Mouse (Mus musculus): ENCODE results near the gene Nrp1.

Nrp1 gene

DNA sequence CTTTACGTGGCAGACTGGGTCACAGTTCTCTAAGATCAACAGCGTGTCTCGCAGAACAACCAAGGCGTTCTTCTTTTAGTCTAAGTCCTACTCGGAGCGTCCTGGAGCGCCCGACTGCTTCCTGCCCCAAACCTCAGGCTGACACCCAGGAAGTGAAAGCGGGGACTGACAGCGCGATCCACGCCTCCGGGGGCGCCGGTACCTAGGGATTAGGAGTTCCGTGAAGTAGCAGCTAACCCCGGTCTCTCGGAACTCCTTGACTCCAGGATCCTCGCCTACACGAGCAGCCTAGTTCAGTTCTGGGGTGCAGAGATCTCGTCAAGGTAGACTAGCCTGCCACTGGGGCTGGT, at the start of gene Nrp1:
Gene Nrp1, plus strand, starts transcription at position 199 of the 350 bp plus-strand sequence.
- peak in 1 of 2 experiments; percentile 44 for DNase-seq

DNA sequence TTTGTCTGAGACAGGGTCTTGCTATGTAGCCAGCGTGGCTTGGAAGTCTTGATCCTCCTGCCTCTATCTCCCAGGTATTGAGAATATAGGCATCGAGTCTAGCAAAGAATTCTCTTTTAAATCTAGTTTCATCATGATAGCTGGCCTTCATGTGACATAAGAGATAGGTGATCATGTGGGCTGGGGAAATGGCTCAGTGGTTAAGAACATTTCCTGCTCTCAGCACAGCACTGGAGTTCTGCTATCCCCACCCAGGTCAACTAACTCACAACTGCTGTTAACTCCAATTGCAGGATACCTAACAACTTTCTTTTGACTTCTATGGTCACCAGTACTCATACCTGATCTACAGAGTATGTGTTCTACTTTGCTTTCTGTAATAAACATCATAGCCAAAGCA, 37.6 kb upstream of the Nrp1 start:
- DNase-seq: no peak

DNA sequence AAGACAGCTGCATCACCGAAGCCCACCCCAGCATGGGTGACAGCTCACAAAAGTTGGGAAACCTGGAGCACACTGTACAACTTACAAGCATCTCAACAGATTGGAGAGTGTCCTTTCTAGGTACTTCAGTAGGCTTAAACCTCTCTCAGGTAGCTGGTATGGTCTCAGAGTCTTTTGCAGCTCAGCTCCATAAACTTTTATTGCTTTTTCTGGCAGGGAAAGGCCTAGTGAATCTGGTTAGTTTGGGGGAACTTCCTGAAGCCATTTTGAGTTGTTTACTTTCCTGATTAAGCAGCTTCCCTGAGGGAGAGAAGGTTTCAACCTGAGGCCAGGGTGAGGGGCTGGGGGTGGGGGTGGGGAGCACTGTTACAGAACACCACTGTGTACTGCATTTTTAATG, 31.1 kb upstream of the Nrp1 start:
- no peak for DNase-seq

DNA sequence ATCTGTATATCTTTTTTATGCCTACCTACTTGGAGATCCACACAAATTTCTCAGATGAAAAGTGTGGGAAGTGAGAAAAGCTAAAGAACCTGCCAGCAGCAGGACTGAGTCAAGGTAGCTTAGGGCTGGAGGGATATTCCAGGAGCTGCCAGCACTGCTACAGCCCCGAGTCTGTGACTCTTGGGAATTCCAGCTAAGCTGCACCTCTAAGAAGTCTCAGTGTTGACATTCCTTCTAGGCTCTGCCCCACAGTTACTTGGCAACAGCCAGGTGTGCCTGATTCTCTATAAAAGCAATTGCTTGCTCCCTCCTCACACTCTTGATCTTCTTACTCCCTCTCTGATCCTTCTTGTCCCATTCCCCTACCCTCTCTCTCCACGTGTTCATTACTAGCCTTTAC, 30.5 kb upstream of the Nrp1 start:
- no peak for DNase-seq

DNA sequence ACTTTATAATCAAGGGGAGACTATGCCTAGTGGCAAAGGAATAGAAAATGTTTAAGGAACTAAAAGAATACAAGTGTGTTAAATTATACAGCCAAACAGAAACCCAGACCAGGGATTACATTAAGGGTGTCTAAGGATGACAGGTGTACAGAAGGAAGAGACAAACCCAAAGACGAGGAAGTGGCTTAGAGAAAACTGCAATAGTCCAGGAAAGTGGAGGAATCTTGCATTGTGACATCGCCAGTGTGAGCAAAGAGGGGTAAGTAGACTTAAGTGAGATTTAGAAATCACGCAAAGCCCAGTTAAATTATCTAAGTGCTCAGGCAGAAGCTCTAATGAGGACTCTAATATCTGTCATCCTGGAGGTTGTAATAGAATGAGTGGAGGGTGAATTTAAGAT, 28.9 kb upstream of the Nrp1 start:
- DNase-seq: no peak

DNA sequence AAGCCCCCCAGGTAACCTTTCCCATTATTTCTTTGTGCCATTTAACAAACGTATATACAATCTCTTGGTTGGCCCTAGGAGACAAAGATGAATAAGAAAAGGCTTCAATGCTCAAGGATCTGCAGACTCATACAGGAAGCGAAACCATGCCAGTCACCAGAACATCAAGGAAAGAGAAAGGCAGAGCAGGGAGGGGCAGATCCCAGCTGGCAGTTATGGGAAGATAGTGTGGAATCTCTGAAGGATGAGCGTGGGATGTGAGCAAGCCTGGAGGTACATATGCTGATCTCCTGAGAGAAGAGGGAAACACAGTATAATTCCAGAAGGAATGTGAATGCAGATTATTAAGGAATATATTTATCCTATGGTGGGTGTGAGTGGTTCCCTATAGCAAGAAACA, 22.4 kb upstream of the Nrp1 start:
- DNase-seq: no peak

DNA sequence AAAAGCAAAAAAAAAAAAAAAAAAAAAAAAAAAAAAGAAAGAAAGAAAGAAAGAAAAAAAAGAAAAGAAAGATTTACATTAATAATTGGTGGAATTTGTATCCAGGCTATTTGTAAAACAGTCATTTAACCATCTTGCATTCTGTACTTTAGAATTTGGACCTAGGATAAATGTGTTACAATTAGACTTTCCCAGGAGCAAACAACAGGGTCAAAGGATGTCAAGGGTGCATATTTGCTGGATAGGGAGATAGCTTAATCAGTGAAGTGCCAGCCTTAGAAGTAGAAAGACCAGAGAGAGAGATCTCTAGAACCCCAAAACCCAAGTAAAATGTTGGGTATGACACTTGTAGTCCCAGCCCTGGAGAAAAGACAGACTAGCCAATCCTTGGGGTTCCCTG, 19.5 kb upstream of the Nrp1 start:
- no peak for DNase-seq

DNA sequence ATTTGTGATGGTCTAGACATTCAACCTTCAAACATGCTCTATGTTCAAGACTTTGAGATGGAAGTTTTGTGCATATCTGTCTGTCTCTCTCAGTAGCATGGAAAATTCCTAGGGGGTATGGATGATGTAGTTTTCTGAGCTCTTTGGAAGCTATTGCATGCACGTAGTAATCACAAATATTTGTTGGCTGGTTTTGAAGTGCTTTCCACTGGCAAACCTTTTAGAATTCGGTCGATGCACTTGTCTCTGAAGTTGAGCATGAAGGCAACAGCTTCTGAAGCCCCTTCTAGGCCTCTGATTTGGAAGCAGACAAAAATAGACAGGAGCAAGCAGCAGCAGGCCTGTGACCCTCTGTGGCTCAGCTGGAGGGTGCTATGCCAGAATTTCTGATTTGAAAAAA, 18.9 kb upstream of the Nrp1 start:
- no peak for DNase-seq

DNA sequence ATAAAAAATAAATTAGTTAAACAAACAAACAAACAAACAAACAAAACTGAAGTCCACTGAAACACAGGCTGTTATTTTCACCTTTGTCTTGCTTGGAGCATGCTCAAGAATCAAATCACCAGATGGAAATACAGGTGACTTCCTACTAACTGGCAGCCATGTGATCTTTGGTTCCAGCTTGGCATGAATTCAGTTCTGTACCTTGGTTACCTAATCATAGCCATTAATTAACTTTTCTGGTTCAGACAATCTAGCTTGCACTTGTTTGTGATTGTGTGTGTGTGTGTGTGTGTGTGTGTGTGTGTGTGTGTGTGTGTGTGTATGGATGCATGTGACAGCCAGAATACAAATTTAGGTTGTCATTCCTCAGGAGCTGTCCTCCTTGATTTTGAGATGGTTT, 8.0 kb upstream of the Nrp1 start:
- DNase-seq: peak; percentile 20 to 46

DNA sequence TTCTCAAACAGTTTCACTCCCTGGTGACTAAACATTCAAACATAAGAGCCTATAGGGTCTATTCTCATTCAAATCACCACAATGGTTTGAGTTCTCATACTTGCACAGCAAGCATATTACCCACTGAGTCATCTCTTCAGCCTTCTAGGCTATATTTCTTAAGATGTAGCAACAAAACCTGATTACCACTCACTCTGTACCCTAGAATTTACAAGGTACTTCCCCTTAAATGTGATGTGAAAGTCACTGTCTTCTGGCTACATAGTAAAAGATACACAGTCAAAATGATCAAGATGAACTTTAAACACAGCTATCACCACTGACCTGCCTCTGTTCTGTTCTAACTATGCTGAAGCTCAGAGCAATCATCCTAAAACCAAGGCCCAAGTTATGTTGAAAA, 7.2 kb upstream of the Nrp1 start:
- no peak for DNase-seq

DNA sequence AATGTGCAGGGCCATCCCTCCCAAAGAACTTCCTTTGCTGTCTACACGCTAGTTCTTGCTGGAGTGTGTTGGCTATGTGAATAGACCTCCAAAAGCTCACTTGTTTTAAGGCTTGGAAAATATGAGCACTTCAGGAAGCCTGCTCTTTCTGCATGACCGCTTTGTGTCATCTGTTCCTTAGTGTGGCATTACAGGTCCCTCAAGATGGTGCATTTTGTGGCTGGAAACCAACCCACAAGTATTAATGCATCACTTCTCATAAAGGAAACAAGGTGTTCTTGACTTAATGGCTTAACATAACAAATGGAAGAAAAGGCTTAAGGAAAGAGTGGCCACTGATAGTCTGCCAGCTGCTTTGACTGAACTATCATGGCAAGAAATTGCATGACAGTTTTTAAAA, 5.6 kb upstream of the Nrp1 start:
- no peak for DNase-seq

DNA sequence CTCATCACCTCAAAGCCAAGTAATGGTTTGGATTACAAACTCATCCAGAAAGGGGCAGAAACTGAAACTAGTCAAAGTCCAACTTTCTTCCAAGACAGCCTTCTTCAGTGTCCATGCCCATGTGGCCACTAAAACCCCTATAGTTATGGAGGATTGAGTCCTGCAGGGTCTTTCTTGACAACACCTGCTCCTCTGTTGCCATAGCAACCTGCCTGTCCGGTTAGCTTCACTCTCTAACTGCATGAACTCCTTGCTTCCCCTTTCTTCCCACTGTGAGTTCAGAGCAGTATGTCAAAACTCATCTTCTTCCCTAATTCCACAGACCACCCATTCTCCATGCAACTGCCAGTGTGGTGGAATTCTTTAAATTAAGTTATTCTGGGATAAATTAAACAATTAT, 4.4 kb upstream of the Nrp1 start:
- no peak for DNase-seq

DNA sequence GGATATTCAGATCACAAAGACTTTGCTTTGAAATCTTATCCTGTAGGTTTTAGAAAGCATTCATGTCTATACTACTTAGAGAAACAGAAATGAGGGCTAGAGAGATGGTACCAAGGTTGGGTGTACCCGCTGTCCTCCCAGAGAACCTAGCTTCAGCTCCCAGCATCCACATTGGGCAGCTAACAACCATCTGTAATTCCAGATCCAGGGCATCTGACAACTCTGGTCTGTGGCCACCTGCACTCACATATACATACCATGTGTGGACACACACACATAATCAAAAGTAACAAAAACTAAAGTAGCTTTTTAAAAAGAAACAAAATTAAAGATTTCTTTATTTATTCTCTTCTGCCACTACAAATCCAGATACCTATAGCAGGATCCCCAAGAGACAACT, 3.3 kb upstream of the Nrp1 start:
- no peak for DNase-seq

DNA sequence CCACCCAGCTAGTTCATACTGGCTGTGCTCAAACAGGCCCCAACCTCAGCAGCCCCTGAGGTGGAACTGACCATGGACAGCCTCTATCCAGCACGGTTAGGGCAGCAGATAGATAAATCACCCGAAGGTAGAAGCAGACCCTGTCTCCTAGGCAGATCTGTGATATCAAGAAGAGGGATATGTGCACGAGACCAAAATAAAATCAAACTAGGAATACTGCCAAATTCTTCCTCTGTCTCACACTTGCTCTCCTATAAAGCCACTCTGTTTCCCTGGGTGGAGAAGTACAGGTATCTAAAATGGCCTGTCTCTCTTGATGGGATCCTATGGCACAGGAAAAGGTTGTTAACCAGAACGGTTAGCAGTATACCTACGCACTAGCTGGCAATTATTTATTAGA, 2.2 kb upstream of the Nrp1 start:
- no peak for DNase-seq

DNA sequence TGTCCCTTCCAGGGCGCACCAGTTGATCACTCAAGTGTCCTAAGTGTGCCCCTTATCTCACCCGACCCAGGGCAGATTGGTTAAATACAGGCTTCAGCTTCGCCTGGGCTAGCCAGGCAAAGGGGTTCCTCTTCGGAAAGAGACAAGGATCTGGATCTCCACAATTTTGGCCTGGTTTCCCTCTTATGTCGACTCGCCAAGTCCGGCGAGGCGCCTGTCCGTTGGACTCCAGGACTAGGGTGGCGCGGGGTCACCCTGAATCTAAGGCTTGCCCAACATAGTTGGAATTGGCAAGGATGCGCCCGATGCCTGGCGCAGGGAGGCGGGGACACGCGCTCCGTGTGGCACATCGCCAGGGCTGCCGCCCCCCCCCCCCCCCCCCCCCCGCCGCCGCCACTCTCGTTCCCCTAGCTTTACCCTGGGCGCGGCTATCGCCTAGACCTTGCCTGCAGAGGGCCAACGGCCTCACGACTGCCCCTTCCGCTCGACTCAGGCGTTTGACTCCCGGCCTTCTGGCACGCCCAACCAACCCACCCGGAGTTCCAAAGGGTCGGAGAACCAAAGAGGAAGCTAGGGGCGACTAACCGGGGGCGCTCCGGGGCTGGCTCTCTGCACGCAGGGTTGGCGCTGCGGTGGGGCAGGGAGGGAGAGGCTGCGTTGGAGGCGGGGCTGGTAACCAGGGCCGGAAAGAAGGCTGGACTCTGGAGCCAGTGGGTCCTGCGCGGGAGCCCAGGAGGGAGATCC, 1.4 kb upstream of the Nrp1 start:
- peak; percentile 77 for DNase-seq

DNA sequence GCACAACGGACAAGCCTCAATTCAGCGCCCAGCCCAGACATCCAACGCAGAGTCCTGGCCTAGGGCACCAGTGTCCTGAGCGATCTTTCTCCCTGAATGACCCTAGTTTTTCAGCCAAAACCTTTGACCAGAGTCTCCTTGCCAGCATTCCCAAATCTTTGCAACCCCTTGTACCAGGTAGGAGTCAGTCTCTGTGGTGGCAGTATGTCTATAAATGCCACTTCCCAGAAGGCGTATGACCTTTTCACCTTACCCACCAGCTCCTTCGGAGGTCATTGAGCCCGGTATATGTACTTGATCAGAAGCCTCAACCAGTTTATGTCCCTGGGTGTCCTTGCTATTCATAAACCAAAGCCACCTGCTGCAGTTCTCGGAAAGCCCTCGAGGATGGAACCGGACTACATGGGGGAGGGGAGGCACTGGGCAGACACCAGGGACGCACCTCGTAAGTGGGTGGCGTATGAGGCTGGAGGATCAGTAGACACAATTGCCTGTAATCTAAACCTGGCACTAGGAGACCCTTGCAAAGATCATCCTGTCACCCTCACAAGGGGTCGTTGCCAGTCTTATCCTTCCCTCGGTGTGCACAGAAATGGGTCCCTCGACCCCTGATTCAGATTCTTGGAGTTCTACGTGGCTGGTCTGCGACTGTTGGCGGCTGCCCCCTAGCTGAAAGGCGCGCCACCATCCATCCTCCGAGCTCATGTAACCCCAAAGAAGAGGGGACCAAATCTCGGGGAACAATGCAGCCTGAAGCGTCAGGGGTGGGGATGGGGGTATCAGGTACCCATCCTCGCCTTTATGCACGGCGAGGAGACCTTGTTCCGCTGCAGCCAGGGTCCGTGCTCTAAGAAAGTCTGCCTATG, 631 bp upstream of the Nrp1 start:
- DNase-seq: peak; percentile 68 to 77

DNA sequence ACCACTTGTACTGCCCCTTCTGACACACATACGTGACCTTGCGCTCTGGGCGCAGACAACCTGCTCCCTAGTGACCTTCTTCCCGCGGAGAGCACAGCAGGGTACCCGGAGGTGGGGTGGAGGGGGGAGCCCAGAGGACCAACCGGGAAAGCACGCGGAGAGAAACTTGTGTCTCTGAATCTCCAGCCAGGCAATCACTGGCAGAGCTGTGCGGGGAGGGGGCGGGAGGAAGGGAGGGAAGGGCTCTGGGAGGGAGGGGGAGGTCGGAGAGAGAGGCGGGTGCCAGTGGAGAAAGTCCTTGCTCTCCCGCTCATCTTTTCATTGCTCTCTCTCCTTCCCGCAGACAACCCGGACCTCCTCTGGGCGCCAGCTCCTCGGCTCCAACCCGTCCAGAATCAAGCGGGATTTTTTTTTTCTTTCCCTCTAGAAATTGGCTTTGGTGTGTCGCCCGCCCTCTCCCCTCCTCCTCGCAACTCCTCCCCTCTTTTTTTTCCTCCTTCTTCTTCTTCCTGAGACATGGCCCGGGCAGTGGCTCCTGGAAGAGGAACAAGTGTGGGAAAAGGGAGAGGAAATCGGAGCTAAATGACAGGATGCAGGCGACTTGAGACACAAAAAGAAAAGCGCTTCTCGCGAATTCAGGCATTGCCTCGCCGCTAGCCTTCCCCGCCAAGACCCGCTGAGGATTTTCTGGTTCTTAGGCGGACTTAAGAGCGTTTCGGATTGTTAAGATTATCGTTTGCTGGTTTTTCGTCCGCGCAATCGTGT, 534 bp downstream of the Nrp1 start:
- peak; percentile 50 to 59 for DNase-seq

DNA sequence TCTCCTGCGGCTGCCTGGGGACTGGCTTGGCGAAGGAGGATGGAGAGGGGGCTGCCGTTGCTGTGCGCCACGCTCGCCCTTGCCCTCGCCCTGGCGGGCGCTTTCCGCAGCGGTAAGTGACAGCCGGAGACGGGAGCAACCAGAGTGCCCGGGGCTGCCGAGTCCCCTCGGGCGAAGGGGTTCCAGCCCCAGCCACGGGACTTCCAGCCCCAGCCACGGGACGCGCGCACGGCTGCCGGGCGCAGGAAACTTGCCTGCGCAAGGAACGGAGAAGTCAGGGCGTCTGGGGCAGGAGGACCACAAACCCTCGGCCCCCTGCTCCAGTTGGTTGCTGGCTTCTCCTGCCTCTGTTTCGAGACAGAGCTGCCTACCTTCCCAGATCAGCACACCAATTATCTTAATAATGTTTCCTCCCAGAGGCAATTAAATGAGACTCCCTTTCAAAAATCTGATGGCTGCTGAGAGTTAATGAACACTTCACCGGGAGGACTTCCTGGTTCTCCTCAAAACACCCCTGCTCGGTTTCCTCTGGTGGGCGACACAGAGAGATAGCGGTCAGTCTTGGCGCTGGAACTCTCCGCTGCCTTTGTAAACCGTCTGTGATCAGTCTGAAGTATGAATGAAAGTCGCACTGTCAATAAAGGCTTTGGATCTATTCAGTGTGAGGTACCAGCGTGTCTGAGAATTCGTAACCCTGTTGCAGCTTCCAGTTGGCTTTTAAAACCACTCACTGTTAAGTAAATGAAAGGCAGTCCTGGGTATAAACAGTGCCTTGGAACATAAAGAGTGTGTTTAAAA, 1.3 kb downstream of the Nrp1 start:
- DNase-seq: peak; percentile 48 to 54

DNA sequence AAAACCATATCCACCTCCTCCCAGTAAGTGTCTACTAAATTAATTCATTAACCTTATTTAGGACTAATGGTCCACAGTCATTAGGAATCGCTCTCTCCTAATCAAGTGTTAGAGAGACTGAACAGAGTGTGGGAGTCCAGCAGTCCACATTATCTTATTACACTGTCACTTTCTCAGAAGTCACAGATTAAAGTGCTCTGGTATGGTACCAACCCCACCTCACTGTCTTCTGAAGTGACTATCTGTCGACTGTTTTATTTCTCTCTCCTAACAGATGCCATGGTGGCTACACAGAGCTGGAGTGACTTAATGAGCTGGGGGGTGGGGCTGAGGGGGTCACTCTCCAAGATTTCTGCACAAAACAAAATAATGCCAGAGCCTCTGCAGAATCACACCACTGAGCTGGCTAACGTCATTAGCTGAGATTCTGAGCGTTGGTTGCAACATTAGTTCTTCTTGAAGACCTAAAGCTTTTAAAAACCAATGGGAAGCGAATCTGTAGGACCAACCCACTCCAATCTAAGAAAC, 3.0 kb downstream of the Nrp1 start:
- no peak for DNase-seq

DNA sequence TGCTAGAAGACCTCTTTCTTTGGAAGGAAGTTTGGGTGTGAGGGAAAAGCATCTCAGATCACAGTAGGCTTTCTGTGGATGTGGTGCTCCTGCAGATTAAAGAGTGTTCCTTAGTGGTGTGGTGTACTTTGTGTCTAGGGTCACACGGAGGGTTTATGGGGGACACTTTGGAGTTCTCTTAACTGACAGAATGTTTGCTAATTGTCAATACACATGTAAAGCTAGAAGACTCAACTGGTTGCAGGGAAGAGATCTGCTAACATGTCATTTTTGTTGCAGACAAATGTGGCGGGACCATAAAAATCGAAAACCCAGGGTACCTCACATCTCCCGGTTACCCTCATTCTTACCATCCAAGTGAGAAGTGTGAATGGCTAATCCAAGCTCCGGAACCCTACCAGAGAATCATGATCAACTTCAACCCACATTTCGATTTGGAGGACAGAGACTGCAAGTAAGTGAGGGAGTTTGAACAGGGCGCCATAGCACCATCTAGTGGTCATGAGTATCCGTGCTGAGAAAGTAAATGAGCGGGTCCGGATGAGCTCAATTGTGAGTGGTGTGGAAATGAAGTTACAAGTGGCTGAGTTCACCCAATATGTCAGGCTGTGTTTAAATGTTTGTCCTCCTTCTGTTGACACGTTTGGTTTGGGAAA, 4.7 kb downstream of the Nrp1 start:
- peak; percentile 90 to 91 for DNase-seq

DNA sequence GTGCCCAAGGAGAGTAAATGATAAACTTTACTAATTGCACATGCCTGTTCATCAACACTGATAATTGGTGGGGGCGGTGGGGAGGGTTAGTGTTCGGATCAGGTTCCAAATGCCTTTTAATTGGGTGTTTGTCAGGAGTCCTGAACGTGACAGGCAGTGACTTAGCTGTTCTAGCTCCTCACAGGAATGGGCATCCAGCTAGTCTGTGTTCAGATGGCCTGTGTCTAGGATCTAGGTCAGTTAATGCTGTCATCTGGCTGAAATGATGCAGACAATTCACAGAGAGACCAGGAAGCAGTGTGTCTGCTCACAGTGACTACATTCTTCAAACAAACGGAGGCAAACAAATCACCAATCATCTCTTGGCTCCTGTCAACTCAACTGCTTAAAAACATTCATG, 12.1 kb downstream of the Nrp1 start:
- DNase-seq: no peak

DNA sequence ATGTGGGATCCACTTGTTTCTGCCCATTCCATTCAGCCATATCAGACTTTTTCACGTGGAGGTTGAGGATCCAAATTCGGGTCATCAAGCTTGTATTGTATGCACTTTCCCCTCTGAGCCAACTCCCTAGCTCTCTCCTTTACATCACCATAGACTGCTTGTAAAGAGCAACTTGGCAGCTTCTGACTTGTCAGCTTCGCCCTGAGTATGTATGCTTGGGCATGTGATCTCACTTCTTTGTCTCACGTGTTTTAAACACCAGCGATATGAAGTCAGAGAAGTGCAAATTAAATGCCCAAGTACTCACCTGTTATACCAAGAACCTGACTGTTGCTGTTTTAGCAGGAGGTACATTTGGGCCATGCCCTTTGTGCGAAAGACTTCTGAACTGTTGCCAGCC, 12.6 kb downstream of the Nrp1 start:
- DNase-seq: no peak

All from cerebellum, postnatal 14 days (tissue).